9 mouse cellular contexts compared by ENCODE assay signal in the genomic region with DNA sequence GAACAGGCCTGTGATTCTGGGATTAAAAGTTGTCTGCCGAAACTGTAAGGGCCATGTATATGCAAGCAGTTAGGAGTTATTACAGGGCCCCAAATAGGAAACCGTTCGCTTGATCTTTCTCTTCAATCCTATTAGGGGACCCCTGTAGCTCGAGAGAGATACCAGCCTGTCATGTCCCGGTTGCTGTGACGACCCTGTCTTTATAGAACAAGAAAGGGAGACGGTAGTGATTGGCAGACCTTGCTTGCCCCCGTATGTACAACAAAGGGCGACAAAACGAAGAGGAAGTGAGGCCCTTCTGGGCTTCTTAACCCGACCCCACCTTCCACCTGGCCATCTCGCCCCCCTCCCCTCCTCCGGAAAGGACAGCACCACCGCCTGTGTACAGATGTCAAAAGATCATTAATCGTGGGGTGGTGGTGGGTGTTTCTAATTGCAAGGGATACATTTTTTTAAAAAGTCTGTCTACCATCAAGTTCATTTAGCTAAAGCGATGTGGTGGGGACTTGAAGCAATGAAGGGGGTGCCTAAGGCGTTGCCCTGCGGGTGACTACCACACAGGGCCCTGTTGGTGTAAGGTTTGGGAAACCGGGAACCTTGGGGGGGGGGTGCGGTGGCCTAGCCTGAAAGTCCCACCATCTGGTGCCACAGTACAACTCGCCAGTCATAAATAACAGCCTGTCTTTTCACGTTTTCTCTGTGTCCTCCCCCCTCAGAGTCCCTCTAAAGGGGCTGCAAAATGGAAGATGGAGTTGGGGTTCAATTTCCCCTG.
DNase-seq lines count a peak whose midpoint lies in the region; ATAC-seq and TF ChIP-seq lines count a peak whose summit lies in the region.
"Had no signal": no experiment of that assay in that cellular context is flagged by ENCODE, and none has a peak within 500 bp of the region (broad histone marks: within the 10 kb centered on the region; RNA-seq: fewer than 3 reads in every experiment).

No protein-coding gene starts in this region.

- H3K4me3 ChIP-seq in kidney, postnatal 0 days (replicated peaks; ENCODE audit: low read depth, low read length): 0 out of 2 replicates have a peak overlapping the region, but pooled peaks have one; percentile 2
- H3K4me3 ChIP-seq in embryonic facial prominence, embryonic 13.5 days: peak overlapping the region; percentile 31
- peak overlapping the region; percentile 14; the same call in 1 of the 2 replicates for H3K4me3 ChIP-seq in limb, embryonic 11.5 days (ENCODE audit: low read depth, low read length)
- H3K4me3 ChIP-seq in neural tube, embryonic 15.5 days (replicated peaks): no peak overlapping the region
- H3K4me3 ChIP-seq in kidney, embryonic 16.5 days (ENCODE audit: low read length): no peak overlapping the region

- H3K27ac ChIP-seq in kidney, postnatal 0 days: no peak overlapping the region
- H3K27ac ChIP-seq in embryonic facial prominence, embryonic 13.5 days: no peak overlapping the region
- no peak overlapping the region for H3K27ac ChIP-seq in limb, embryonic 11.5 days (replicated peaks; ENCODE audit: low read depth, low read length)
- no peak overlapping the region for H3K27ac ChIP-seq in neural tube, embryonic 15.5 days (replicated peaks)
- H3K27ac ChIP-seq in kidney, embryonic 16.5 days (ENCODE audit: low read length): no peak overlapping the region

- 0 out of 2 replicates have a peak overlapping the region, but pooled peaks have one; percentile 31 for H3K9ac ChIP-seq in kidney, postnatal 0 days (ENCODE audit: low read depth, low read length)
- H3K9ac ChIP-seq in embryonic facial prominence, embryonic 13.5 days: peak overlapping the region; percentile 58; the same call in 1 of the 2 replicates
- no peak overlapping the region; the same call in 1 of the 2 replicates for H3K9ac ChIP-seq in limb, embryonic 11.5 days (ENCODE audit: low read length)
- no peak overlapping the region for H3K9ac ChIP-seq in neural tube, embryonic 15.5 days (replicated peaks)
- no peak overlapping the region for H3K9ac ChIP-seq in kidney, embryonic 16.5 days (replicated peaks; ENCODE audit: low read length)

- peaks cover 38% of the 10 kb centered on the region for H3K27me3 ChIP-seq in kidney, postnatal 0 days (ENCODE audit: insufficient read depth, low read length)
- H3K27me3 ChIP-seq in embryonic facial prominence, embryonic 13.5 days: peaks cover 67% of the 10 kb centered on the region
- peaks cover 24% of the 10 kb centered on the region for H3K27me3 ChIP-seq in limb, embryonic 11.5 days (ENCODE audit: control insufficient read depth, insufficient read depth, low read length)
- peaks cover 71% of the 10 kb centered on the region for H3K27me3 ChIP-seq in neural tube, embryonic 15.5 days (replicated peaks)
- peaks cover 60% of the 10 kb centered on the region for H3K27me3 ChIP-seq in kidney, embryonic 16.5 days (ENCODE audit: insufficient read depth, low read length)

- 4% methylated on average over 22 of the region's 22 CpGs for WGBS in kidney, postnatal 0 days
- 10% methylated on average over 22 of the region's 22 CpGs for WGBS in embryonic facial prominence, embryonic 13.5 days
- 3% methylated on average over 22 of the region's 22 CpGs for WGBS in limb, embryonic 11.5 days
- WGBS in neural tube, embryonic 15.5 days: 3% methylated on average over 22 of the region's 22 CpGs
- WGBS in kidney, embryonic 16.5 days: 5% methylated on average over 22 of the region's 22 CpGs

- no peaks in the 10 kb centered on the region for H3K36me3 ChIP-seq in kidney, postnatal 0 days (ENCODE audit: insufficient read depth, low read length)
- no peaks in the 10 kb centered on the region for H3K36me3 ChIP-seq in embryonic facial prominence, embryonic 13.5 days
- H3K36me3 ChIP-seq in limb, embryonic 11.5 days (ENCODE audit: control insufficient read depth, insufficient read depth, low read length): no peaks in the 10 kb centered on the region
- no peaks in the 10 kb centered on the region for H3K36me3 ChIP-seq in neural tube, embryonic 15.5 days
- no peaks in the 10 kb centered on the region for H3K36me3 ChIP-seq in kidney, embryonic 16.5 days (ENCODE audit: insufficient read depth, low read length)

- ATAC-seq in kidney, postnatal 0 days (replicated peaks; ENCODE audit: low FRiP score, low read depth): no peak
- no peak for ATAC-seq in embryonic facial prominence, embryonic 13.5 days (ENCODE audit: insufficient number of reproducible peaks, insufficient read depth, low FRiP score, low TSS enrichment, low read depth)
- peak; percentile 15; the same call in 1 of the 2 replicates for ATAC-seq in limb, embryonic 11.5 days (ENCODE audit: insufficient number of reproducible peaks, low FRiP score, low TSS enrichment, low read depth)
- no peak for ATAC-seq in neural tube, embryonic 15.5 days (ENCODE audit: low FRiP score)
- no peak for ATAC-seq in kidney, embryonic 16.5 days (ENCODE audit: low FRiP score, low TSS enrichment)
- ATAC-seq: lung, postnatal 0 days had no signal

- no peak for DNase-seq in kidney, postnatal 0 days (ENCODE audit: low spot score)
- DNase-seq in kidney, adult 8-10 months: no peak
- DNase-seq in limb, embryonic 11.5 days (ENCODE audit: low spot score): peak; percentile 67
- no peak for DNase-seq in adrenal gland, adult 18-20 months (ENCODE audit: low spot score in 2 of 2)
- DNase-seq in adrenal gland, postnatal 4 days (ENCODE audit: low spot score in 2 of 2): no peak

- no peaks in the 10 kb centered on the region for H3K9me3 ChIP-seq in kidney, postnatal 0 days (replicated peaks; ENCODE audit: low read length)
- no peaks in the 10 kb centered on the region for H3K9me3 ChIP-seq in embryonic facial prominence, embryonic 13.5 days
- no peaks in the 10 kb centered on the region for H3K9me3 ChIP-seq in limb, embryonic 11.5 days (ENCODE audit: control insufficient read depth, low read length)
- no peaks in the 10 kb centered on the region for H3K9me3 ChIP-seq in neural tube, embryonic 15.5 days (replicated peaks)
- 0 out of 2 replicates have a peak, but pooled peaks cover 3% of the 10 kb centered on the region for H3K9me3 ChIP-seq in kidney, embryonic 16.5 days (ENCODE audit: low read length)

- H3K4me1 ChIP-seq in kidney, postnatal 0 days (replicated peaks; ENCODE audit: insufficient read depth, low read length): no peaks in the 10 kb centered on the region
- peaks cover 6% of the 10 kb centered on the region; the same call in 1 of the 2 replicates for H3K4me1 ChIP-seq in embryonic facial prominence, embryonic 13.5 days
- H3K4me1 ChIP-seq in limb, embryonic 11.5 days (ENCODE audit: control insufficient read depth, insufficient read depth, low read length): no peaks in the 10 kb centered on the region
- peaks cover 6% of the 10 kb centered on the region for H3K4me1 ChIP-seq in neural tube, embryonic 15.5 days
- H3K4me1 ChIP-seq in kidney, embryonic 16.5 days (ENCODE audit: insufficient read depth, low read length): no peaks in the 10 kb centered on the region

- 0 out of 2 replicates have a peak overlapping the region, but pooled peaks have one; percentile 15 for H3K4me2 ChIP-seq in kidney, postnatal 0 days (ENCODE audit: low read length)
- H3K4me2 ChIP-seq in embryonic facial prominence, embryonic 13.5 days: peak overlapping the region; percentile 56
- H3K4me2 ChIP-seq in limb, embryonic 11.5 days (ENCODE audit: low read depth, severe bottlenecking): peak overlapping the region; percentile 54
- H3K4me2 ChIP-seq in neural tube, embryonic 15.5 days: peak overlapping the region; percentile 38
- H3K4me2 ChIP-seq in kidney, embryonic 16.5 days (replicated peaks; ENCODE audit: low read depth, low read length): no peak overlapping the region

- no peak for TF ChIP-seq CTCF in kidney, postnatal 0 days (IDR thresholded peaks at IDR 0.05; ENCODE audit: low read depth)

Comparison
In these comparisons a context has a peak if more than half of its experiments do, and no peak if none do; other contexts are left out.
1. H3K4me3 ChIP-seq: peak in kidney, postnatal 0 days (single experiment), embryonic facial prominence, embryonic 13.5 days (single experiment) and limb, embryonic 11.5 days (single experiment); none in neural tube, embryonic 15.5 days (single experiment) and kidney, embryonic 16.5 days (single experiment).
2. H3K9ac ChIP-seq: peak in kidney, postnatal 0 days (single experiment) and embryonic facial prominence, embryonic 13.5 days (single experiment); none in limb, embryonic 11.5 days (single experiment), neural tube, embryonic 15.5 days (single experiment) and kidney, embryonic 16.5 days (single experiment).